Comparison of ENCODE assay signal across 8 mouse cellular contexts in genomic region chr13:45966586-45966985, GRCm38 (mm10). TPM values are rescaled to one million over a fixed set of nuclear protein-coding genes. Genes with fewer than 3 reads are reported as not detected.
A peak's percentile ranks its signal among the peaks of the same experiment; 100 is the strongest.
DNase-seq lines count a peak whose midpoint lies in the region; ATAC-seq and TF ChIP-seq lines count a peak whose summit lies in the region.

No protein-coding gene starts in this region.

- peak; percentile 78 for DNase-seq in 3T3-L1 (ENCODE audit: low read depth, low spot score)
- peak; percentile 32 for DNase-seq in embryonic facial prominence, embryonic 10.5 days (ENCODE audit: low spot score)
- DNase-seq in hindbrain, embryonic 10.5 days (ENCODE audit: low spot score), result peak; percentile 43
- DNase-seq in natural killer cell, adult 2 months (ENCODE audit: low spot score in 2 of 2), result peak; percentile 23 to 32
- no peak for DNase-seq in gastrocnemius, postnatal 14 days

- TF ChIP-seq CTCF in E14TG2a.4 (conservative IDR thresholded peaks at IDR 0.05; ENCODE audit: low read length), result peak; percentile 24; the same call in 1 of the 2 replicates

- no peaks in the 10 kb centered on the region for H3K36me3 ChIP-seq in E14TG2a.4 (ENCODE audit: insufficient read depth, low read length)
- H3K36me3 ChIP-seq in embryonic facial prominence, embryonic 10.5 days (replicated peaks), result no peaks in the 10 kb centered on the region
- H3K36me3 ChIP-seq in hindbrain, embryonic 10.5 days, result no peaks in the 10 kb centered on the region
- no peaks in the 10 kb centered on the region for H3K36me3 ChIP-seq in limb, embryonic 15.5 days

- no peak overlapping the region for H3K4me3 ChIP-seq in E14TG2a.4 (replicated peaks; ENCODE audit: low read length)
- peak overlapping the region; percentile 82 for H3K4me3 ChIP-seq in embryonic facial prominence, embryonic 10.5 days
- H3K4me3 ChIP-seq in hindbrain, embryonic 10.5 days, result peak overlapping the region; percentile 78
- peak overlapping the region; percentile 87 for H3K4me3 ChIP-seq in limb, embryonic 15.5 days

- peaks cover 53% of the 10 kb centered on the region for H3K27me3 ChIP-seq in E14TG2a.4 (ENCODE audit: insufficient read depth, low read length)
- H3K27me3 ChIP-seq in embryonic facial prominence, embryonic 10.5 days (replicated peaks; ENCODE audit: low read depth, poor library complexity, severe bottlenecking), result peaks cover 33% of the 10 kb centered on the region
- peaks cover 44% of the 10 kb centered on the region for H3K27me3 ChIP-seq in hindbrain, embryonic 10.5 days (ENCODE audit: insufficient read depth, poor library complexity, severe bottlenecking)
- H3K27me3 ChIP-seq in limb, embryonic 15.5 days, result no peaks in the 10 kb centered on the region

- WGBS in embryonic facial prominence, embryonic 10.5 days, result 1% methylated on average over 14 of the region's 14 CpGs
- 2% methylated on average over 14 of the region's 14 CpGs for WGBS in hindbrain, embryonic 10.5 days
- 2% methylated on average over 14 of the region's 14 CpGs for WGBS in limb, embryonic 15.5 days

- intact Hi-C loops in gastrocnemius, postnatal 14 days (cut with DNase I; ENCODE audit: low total_unique reads), result no loop called here

- no peak for ATAC-seq in limb, embryonic 15.5 days (ENCODE audit: insufficient number of reproducible peaks, low FRiP score, low TSS enrichment, low read depth)
- no peak for ATAC-seq in frontal cortex, adult (ENCODE audit: low TSS enrichment)

- H3K9ac ChIP-seq in limb, embryonic 15.5 days, result no peak overlapping the region

- H3K27ac ChIP-seq in embryonic facial prominence, embryonic 10.5 days (replicated peaks), result no peak overlapping the region
- H3K27ac ChIP-seq in hindbrain, embryonic 10.5 days, result no peak overlapping the region
- H3K27ac ChIP-seq in limb, embryonic 15.5 days, result no peak overlapping the region

- no peaks in the 10 kb centered on the region for H3K9me3 ChIP-seq in E14TG2a.4 (ENCODE audit: low read length)
- H3K9me3 ChIP-seq in embryonic facial prominence, embryonic 10.5 days, result no peaks in the 10 kb centered on the region
- H3K9me3 ChIP-seq in hindbrain, embryonic 10.5 days, result no peaks in the 10 kb centered on the region
- H3K9me3 ChIP-seq in limb, embryonic 15.5 days, result no peaks in the 10 kb centered on the region

- H3K4me2 ChIP-seq in limb, embryonic 15.5 days, result peak overlapping the region; percentile 89

- peaks cover 36% of the 10 kb centered on the region for H3K4me1 ChIP-seq in E14TG2a.4 (replicated peaks; ENCODE audit: low read depth, low read length)
- peaks cover 43% of the 10 kb centered on the region for H3K4me1 ChIP-seq in embryonic facial prominence, embryonic 10.5 days
- H3K4me1 ChIP-seq in hindbrain, embryonic 10.5 days (replicated peaks), result peaks cover 47% of the 10 kb centered on the region
- H3K4me1 ChIP-seq in limb, embryonic 15.5 days, result peaks cover 33% of the 10 kb centered on the region

RNA-seq across cellular contexts. Expression of gene Atxn1, which starts 1.8 kb away (rescaled TPM):
- polyA plus RNA-seq in embryonic facial prominence, embryonic 10.5 days (2016; fragmentation: Nextera tagmentation; extraction: Ambion mirVana), result 1.1 and 1.2 TPM in 2 replicates
- polyA plus RNA-seq in hindbrain, embryonic 10.5 days (2016; fragmentation: Nextera tagmentation; extraction: Ambion mirVana), result 1.7 and 2.4 TPM in 2 replicates
- polyA plus RNA-seq in limb, embryonic 15.5 days (2015; fragmentation: Nextera tagmentation; extraction: Ambion mirVana), result 5.4 and 6.4 TPM in 2 replicates
- total RNA-seq in gastrocnemius, postnatal 14 days (2021), result 10 to 100 TPM; 23.5 to 23.8 TPM
